Mouse (Mus musculus) kidney, postnatal 0 days (tissue): Measurements from ENCODE around the gene Wnt3a. TPM values are rescaled to one million over a fixed set of nuclear protein-coding genes. Genes with fewer than 3 reads are reported as not detected.

Experiments
- ATAC-seq: fragments of 200-750 bp; cut with Nextera tagmentation; replicated peaks from 2 replicates; pipeline ENCODE4 v1.8.0; 2017; ENCODE audit warnings: low read depth, moderate number of reproducible peaks, moderate TSS enrichment, moderate library complexity; ENCODE audit not compliant: low FRiP score
- DNase-seq: peaks from one replicate; pipeline ENCODE4 v3.0.0-alpha.2; 2016; ENCODE audit warnings: low spot score
- H3K27ac ChIP-seq: fragments of 300-500 bp; sonication (generic); 2 replicates; pipeline ENCODE4 v1.5.1; 2014; ENCODE audit warnings: mild to moderate bottlenecking
- H3K27me3 ChIP-seq: fragments of 300-500 bp; sonication (generic); 2 replicates; pipeline ENCODE4 v1.6.1; 2014; ENCODE audit warnings: low read length, mixed read lengths; ENCODE audit not compliant: insufficient read depth
- H3K36me3 ChIP-seq: fragments of 300-500 bp; sonication (generic); 2 replicates; pipeline ENCODE4 v1.6.1; 2014; ENCODE audit warnings: low read length, mixed read lengths; ENCODE audit not compliant: insufficient read depth
- H3K4me1 ChIP-seq: fragments of 300-500 bp; sonication (generic); replicated peaks from 2 replicates; pipeline ENCODE4 v1.6.1; 2014; ENCODE audit warnings: antibody characterized with exemption, low read length, mixed read lengths; ENCODE audit not compliant: insufficient read depth
- H3K4me2 ChIP-seq: fragments of 300-500 bp; sonication (generic); 2 replicates; pipeline ENCODE4 v1.6.1; 2014; ENCODE audit warnings: mild to moderate bottlenecking, low read length, moderate library complexity, mixed read lengths
- H3K4me3 ChIP-seq: fragments of 300-500 bp; sonication (generic); replicated peaks from 2 replicates; pipeline ENCODE4 v1.5.1; 2014; ENCODE audit warnings: low read depth, low read length
- H3K9ac ChIP-seq: fragments of 300-500 bp; sonication (generic); 2 replicates; pipeline ENCODE4 v1.6.1; 2014; ENCODE audit warnings: low read depth, low read length
- H3K9me3 ChIP-seq: fragments of 300-500 bp; sonication (generic); replicated peaks from 2 replicates; pipeline ENCODE4 v1.6.1; 2016; ENCODE audit warnings: low read length, inconsistent platforms, mixed read lengths
- CTCF ChIP-seq: IDR thresholded peaks from 2 replicates; pipeline ENCODE4 v1.5.1; 2016; ENCODE audit warnings: antibody characterized with exemption, low read depth, mild to moderate bottlenecking, moderate library complexity
- WGBS: fragments of 180-500 bp; shearing (Covaris S2); extraction: QIAGEN DNeasy Blood & Tissue Kit; methylation state at CpG from one replicate; pipeline ENCODE4 v1.1.7; 2014; 5-methylcytosine and 5-hydroxymethylcytosine counted together
- polyA plus RNA-seq: library from polyadenylated mRNA; unstranded; fragments of >200 nt; fragmentation: Nextera tagmentation; extraction: Ambion mirVana; gene quantifications from 2 replicates; pipeline ENCODE4 v1.2.1, GENCODE M21; 2015

The Wnt3a gene
- polyA plus RNA-seq, result not detected in 2 replicates

DNA sequence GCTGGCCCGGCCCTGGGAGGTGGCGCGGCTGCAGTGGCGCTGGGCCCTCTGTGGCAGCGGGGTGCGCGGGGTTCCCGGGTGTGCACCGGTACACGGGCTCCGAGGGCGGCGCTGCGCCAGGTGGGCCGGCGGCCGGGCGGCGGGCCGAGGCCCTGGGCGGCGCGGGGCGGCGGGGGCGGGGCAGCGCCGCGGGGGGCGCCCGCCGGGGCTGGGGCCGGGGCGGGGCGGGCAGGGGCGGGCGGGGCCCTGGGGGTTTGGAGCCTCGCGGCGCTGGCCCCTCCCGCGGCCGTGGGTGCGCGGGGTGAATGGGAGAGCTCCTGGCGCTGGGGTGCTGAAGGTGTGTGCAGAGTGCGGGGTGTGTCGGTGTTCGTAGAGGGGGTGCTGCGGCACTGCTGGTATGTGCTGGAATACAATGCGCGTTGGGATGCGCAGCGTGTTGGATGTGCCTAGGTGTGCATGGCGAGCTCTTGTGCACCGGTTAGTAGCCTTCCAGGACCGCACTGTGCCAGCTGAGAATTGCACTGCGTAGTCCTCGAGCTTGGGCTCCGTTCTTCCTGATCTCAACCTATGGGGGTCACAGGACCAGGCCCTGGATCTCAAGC lies at the start of gene Wnt3a:
Gene Wnt3a, minus strand, starts transcription at position 51 of the 602 bp plus-strand sequence.
- no peak for ATAC-seq
- Histone ChIP-seq H3K27ac (no peak within 1 kb of the TSS), H3K4me2 (peak within 1 kb of the TSS; percentile 52), H3K9ac (no peak within 1 kb of the TSS), H3K27me3 (peaks cover 67% of the 10 kb centered on the region), H3K9me3 (no peaks in the 10 kb centered on the region), H3K36me3 (no peaks in the 10 kb centered on the region), H3K4me3 (peak within 1 kb of the TSS; percentile 17), H3K4me1 (no peaks in the 10 kb centered on the region)
- no peak for TF ChIP-seq CTCF
- 0% methylated on average over 29 of the region's 60 CpGs for WGBS
- DNase-seq, result no peak

DNA sequence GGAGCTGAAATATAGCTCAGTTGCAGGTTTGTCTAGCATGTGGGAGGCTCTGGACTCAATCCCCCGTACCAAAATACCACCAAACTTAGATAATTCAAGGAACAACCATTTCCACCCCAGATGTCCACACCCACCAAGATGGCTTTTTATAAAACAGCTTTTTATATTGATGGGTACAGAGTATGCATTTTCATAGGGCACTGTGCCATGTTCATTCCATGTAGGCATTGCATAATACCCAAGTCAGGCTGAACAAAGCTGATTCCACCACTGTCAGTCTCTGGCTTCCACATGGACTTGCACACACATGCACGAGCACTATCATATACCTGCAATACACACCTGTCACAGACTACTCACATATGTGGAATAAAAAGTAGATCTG lies 48.2 kb upstream of the Wnt3a start:
- H3K27ac ChIP-seq, result no peak overlapping the region
- DNase-seq, result no peak
- H3K4me2 ChIP-seq, result no peak overlapping the region
- WGBS, result 83% methylated on average over 2 of the region's 2 CpGs
- no peak overlapping the region for H3K9ac ChIP-seq
- ATAC-seq, result no peak
- no peaks in the 10 kb centered on the region for H3K27me3 ChIP-seq
- no peaks in the 10 kb centered on the region for H3K9me3 ChIP-seq
- no peaks in the 10 kb centered on the region for H3K36me3 ChIP-seq
- no peaks in the 10 kb centered on the region for H3K4me1 ChIP-seq
- H3K4me3 ChIP-seq, result no peak overlapping the region
- TF ChIP-seq CTCF, result no peak

DNA sequence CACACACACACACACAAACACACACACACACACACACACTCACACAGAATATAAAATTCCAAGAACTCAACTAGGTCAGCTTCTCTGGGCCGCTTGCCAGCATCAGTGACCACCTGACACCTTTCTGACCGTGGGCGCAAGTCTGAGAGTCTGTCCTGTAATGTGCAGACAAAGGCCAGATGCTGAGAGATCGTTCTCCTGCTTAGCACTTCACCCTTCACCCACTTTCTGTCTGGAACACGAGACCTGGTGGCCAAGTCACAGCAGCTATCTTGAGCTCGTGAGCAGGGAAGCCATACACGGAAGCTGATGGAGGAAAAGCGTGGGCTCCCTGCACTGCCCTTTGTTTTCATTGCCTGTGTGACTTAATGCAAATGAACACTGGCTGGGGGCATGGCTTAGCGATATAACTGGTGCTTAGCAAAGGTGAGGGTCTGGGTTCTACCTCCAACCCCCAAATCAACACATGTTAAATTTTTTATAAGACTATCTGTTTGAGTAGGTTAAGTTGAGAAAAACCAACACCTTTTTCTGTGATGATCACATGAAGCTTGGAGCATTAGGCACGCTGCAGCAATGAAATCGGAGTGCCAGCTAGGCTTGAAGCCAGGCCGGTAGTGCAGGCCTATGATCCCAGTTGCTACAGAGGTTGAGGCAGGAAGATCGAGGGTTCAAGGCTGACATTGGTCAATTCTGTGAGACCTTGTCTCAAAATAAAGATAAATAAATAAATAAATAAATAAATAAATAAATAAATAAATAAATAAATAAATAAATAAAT lies 47.6 kb upstream of the Wnt3a start:
- no peak overlapping the region for H3K27ac ChIP-seq
- no peaks in the 10 kb centered on the region for H3K36me3 ChIP-seq
- no peaks in the 10 kb centered on the region for H3K9me3 ChIP-seq
- H3K27me3 ChIP-seq, result no peaks in the 10 kb centered on the region
- TF ChIP-seq CTCF, result no peak
- no peak overlapping the region for H3K4me2 ChIP-seq
- H3K4me3 ChIP-seq, result no peak overlapping the region
- no peaks in the 10 kb centered on the region for H3K4me1 ChIP-seq
- 48% methylated on average over 13 of the region's 13 CpGs for WGBS
- DNase-seq (peak; percentile 33), ATAC-seq (peak; percentile 73)
- no peak overlapping the region for H3K9ac ChIP-seq

DNA sequence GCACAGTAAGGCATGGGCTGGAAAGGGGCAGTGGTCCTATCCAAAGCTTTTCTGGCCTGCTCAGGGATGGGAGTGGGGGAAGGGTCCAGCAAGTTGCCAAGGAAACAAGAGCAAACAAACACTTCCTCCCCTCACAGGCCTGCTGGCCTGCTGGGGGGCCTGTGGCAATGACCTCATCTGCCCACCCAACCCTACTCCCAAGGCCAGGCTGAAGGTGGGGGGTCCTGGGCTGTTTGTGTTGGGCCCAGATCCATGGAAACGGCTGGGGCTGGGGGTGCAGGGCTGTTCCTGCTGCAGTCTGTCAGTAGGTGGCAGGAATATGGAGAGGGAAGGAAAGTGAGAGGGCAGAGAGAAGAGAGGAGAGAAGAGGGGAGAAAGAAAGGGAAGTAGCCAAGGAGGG lies 45.8 kb upstream of the Wnt3a start:
- DNase-seq (no peak), ATAC-seq (peak; percentile 40; the same call in 1 of the 2 replicates)
- H3K27ac ChIP-seq, result no peak overlapping the region
- no peak overlapping the region for H3K9ac ChIP-seq
- no peak overlapping the region for H3K4me3 ChIP-seq
- no peaks in the 10 kb centered on the region for H3K36me3 ChIP-seq
- TF ChIP-seq CTCF, result peak; percentile 30; the same call in 1 of the 2 replicates
- H3K27me3 ChIP-seq, result no peaks in the 10 kb centered on the region
- H3K9me3 ChIP-seq, result no peaks in the 10 kb centered on the region
- 6% methylated on average over 1 of the region's 1 CpGs for WGBS
- no peak overlapping the region for H3K4me2 ChIP-seq
- no peaks in the 10 kb centered on the region for H3K4me1 ChIP-seq

DNA sequence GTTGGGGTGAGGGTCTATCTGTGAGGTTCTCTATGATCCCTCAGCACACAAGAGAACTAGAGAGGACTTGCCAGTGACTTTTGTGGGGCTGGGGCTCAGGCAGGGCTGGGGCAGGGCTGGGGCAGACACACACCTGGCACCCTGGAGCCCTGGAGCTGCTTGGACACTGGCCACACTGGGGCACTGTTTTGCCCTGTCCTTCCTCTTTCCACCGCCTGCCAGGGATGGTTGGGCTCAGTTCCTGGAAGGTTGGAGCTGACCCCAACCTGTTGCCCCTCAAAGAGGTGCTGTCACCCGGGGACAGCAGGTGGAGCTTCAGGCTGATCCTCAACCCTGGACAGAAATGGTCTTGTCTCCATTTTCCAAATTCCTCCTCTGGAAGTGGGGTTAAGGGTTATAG lies 45.4 kb upstream of the Wnt3a start:
- ATAC-seq (no peak), DNase-seq (no peak)
- no peak overlapping the region for H3K9ac ChIP-seq
- no peak overlapping the region for H3K27ac ChIP-seq
- H3K27me3 ChIP-seq, result no peaks in the 10 kb centered on the region
- no peak overlapping the region for H3K4me3 ChIP-seq
- 0 out of 2 replicates have a peak, but pooled peaks have one; percentile 11 for TF ChIP-seq CTCF
- 48% methylated on average over 2 of the region's 2 CpGs for WGBS
- no peaks in the 10 kb centered on the region for H3K36me3 ChIP-seq
- no peaks in the 10 kb centered on the region for H3K4me1 ChIP-seq
- H3K9me3 ChIP-seq, result no peaks in the 10 kb centered on the region
- no peak overlapping the region for H3K4me2 ChIP-seq

DNA sequence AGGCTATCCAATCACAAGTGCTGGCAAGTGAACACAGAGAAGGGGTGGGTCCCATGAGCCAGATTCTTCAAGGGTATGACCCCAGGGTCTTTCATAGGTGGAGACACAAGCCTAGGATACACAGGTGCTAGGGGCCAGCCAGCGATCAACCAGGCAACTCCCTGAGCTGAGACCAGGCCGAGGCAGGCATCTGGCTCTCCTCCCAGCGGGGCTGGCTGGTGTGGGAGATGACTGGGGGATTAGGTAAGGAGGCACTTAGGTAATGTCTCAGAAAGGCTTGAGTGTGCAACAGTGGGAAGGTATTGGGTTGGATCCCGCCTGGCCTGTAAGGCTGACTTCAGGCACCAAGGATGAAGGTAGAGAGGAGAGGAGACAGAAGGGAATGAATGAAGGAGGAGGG lies 44.6 kb upstream of the Wnt3a start:
- Histone ChIP-seq H3K36me3 (no peaks in the 10 kb centered on the region), H3K27ac (no peak overlapping the region), H3K4me1 (no peaks in the 10 kb centered on the region), H3K4me3 (no peak overlapping the region), H3K27me3 (no peaks in the 10 kb centered on the region), H3K9ac (no peak overlapping the region), H3K9me3 (no peaks in the 10 kb centered on the region), H3K4me2 (no peak overlapping the region)
- no peak for DNase-seq
- 84% methylated on average over 4 of the region's 4 CpGs for WGBS
- no peak for ATAC-seq
- no peak for TF ChIP-seq CTCF
